Mouse (Mus musculus) layer of hippocampus, adult 8-10 months (tissue): ENCODE results near the gene Rsph3b. TPM values are rescaled to one million over a fixed set of nuclear protein-coding genes. Genes with fewer than 3 reads are reported as not detected.
"Not testable (repeated sequence)": the region's sequence is repeated elsewhere in the genome, so short reads cannot be mapped to it uniquely, and the experiment has no call there.

Experiments
- DNase-seq, 2 experiments: peaks; one replicate each; pipeline ENCODE4 v3.0.0; 2022; ENCODE audit warnings: low spot score in 2 of 2
- total RNA-seq, 4 experiments: library from RNA; stranded (reverse); gene quantifications; 2 replicates each; pipeline ENCODE4 v1.2.4; 2022

The Rsph3b gene
- total RNA-seq: 10 to 100 TPM; 27.9 to 32.6 (median 28.8) TPM

GRCm38 (mm10) chr17:6947984-6948768 is at the start of gene Rsph3b:
Gene Rsph3b (minus strand): TSS chr17:6948682.
- DNase-seq: peak; percentile 75 to 83

GRCm38 (mm10) chr17:6997778-6998490 is 49.5 kb upstream of the Rsph3b start:
- DNase-seq: not testable (repeated sequence)

DNA sequence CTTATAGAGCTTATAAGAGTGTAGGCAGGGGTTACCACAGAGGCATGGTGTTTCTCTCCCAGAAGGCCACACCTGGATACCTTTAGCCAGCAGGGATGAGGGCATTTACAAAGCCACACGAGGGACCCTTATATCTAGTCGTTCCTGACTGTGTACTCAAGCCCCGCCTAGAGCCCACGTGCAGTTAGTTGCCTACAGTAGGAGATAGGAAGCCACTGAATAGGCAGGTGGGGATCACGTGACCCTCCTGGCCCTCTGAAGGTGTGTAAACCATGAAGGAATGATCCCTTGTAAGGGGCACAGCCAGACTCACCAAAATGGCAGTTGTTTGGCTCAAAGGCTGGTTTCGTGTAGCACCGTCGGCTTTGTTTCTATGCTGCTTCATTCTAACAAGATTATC is 48.3 kb upstream of the Rsph3b start:
- DNase-seq: not testable (repeated sequence)

DNA sequence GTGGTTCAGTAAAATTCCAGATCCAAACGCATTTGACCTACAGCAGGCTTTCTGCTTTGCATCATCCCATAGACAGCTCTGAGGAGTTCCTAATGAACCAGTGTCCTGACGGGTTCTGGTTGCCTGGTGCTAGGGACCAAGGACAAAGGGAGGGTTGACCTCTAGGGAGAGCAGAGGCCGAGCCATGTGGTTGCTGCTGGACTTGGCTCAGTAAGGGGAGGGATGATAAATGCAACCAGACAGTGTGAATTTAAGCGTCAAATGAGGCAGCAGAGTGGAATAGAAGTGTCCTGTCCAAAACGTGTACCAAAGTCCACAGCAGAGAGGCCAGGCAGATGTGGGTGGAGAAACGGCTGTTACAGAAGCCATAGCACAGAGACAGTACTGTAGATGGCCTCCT is 47.0 kb upstream of the Rsph3b start:
- DNase-seq: not testable (repeated sequence)

GRCm38 (mm10) chr17:6986118-6986517 is 37.6 kb upstream of the Rsph3b start:
- not testable (repeated sequence) for DNase-seq

DNA sequence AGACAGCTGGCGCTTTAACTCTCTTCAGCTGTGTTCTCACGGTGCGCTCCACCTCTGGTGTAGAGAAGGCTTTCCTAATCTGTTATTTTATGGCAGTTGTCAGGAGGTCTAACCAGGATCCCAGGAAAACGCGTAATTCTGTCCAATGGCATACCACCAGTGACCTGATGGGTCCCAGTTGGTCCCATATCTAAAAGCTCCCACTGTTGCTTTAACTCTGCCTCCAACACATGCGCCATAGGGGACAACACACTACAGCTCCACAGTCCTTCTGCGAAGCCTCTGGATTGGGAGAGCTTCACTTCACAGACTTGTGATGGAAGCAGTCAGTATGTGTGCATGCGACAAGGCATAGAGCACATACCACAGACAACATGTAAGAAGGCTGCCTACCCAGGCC is 31.7 kb upstream of the Rsph3b start:
- not testable (repeated sequence) for DNase-seq

DNA sequence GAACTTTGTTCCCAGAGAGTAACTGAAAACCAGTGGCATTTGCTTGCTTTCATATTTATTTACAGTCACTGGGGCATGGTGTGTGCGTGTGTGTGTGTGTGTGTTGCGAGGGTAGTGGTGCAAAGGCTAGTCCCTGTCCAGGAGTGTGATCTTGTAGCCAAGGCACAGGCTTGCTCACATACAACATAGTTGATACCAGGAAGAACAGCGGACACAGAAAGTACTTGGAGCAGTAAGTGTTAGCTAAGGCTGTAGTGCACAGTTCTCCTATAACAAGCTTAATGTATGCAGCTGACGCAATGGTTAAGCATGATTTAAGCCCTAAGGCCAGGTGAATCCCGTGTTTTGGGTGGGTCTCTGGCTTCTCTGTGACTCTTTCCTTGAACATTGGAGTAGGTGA is 30.9 kb upstream of the Rsph3b start:
- not testable (repeated sequence) for DNase-seq

DNA sequence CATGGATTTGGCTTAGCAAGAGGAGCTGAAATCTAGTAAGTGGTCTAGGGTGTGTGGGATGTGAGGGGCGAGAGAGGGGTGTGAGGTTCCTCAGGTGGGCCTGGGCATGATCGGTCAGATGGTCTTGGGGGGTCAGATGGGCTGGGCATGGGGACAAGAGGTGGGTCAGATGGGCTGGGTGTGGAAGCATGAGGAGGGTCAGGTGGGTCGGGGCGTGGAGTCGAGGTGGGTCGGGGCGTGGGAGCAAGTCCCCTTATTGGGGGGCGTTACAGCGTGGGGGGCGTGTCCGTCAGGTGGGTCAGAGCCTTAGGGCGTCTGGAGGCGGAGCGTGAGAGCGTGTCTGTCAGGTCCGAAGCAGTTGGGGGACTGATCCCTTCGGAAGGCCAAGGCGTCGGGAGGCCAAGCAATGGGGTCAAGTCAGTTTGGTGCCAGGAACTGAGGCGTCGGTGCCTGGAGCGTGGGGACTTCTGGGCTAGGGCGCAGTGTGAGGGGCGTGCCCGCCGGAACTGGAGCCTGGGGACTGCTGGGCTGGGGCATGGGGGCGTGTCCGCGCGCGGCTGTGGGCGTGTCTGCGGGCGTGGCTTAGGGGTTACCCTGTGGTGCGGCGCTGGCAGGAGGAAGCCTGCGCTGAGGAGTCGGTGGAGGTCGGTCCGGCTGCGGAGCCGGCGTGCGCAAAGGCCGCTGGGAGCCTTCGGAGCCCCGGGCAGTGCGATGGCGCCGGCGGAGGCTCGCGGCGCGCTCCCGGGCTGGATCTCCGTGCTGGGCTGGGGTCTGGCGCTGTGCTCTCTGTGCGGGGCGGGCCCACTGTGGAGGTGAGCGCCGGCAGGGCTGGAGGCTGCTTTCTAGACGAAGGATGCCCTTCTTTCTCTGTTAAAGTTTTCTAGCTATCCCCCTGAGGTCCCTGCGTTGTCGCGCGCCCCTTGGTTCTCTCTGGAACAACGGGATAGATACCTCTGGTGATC is 30.1 kb upstream of the Rsph3b start, which contains the start of gene Gm49721:
TSS of gene Gm49721 (plus strand) at position 618 of the 962 bp plus-strand sequence.
- peak; percentile 57 to 67 for DNase-seq

DNA sequence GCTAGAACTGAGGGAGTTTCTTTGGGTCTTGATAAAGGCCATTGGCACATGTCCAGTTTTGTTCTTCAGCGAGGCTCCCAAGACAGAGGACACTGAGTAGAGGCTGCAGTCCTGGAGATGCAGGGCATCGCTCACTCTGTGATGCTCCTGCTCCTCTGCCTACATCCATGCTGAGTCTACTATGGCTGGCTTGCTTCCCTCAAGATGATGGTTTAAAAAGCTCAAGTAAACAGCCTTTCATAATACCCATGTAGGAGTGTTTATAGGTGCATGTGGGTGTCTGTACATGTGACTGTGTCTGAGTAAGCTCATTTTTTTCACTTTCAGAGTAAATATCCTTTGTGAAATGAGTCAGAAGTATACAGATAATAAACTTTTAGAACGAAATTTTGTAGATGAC is 26.5 kb upstream of the Rsph3b start:
- not testable (repeated sequence) for DNase-seq

- DNase-seq: not testable (repeated sequence)
Observed at GRCm38 (mm10) chr17:6972836-6973396, 24.4 kb upstream of the Rsph3b start.

GRCm38 (mm10) chr17:6971238-6971637 is 22.8 kb upstream of the Rsph3b start:
- DNase-seq: not testable (repeated sequence)

DNA sequence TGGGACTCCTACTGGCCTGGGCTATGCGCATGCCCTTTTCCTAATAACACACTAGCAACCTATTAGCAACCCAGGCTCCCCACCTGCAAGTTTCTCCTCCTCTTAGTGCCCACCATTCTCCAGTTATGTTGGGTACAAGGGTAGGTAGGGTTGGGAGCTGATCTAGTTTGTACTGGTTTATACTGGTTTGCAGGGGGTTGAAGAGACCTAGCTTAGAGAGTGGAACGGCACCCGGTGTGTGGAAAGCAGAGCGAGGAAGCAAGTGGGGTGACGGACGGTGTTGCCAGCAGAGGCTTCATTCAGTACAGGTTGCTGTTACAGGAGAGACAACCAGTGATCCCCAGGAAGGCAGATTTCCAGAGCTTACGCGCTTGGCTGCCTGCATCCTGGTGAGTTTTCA is 21.9 kb upstream of the Rsph3b start, which contains the start of gene Rnaset2b:
TSS of gene Rnaset2b (plus strand) at position 301 of the 400 bp plus-strand sequence.
- DNase-seq: not testable (repeated sequence)

GRCm38 (mm10) chr17:6967673-6968072 is 19.2 kb upstream of the Rsph3b start:
- DNase-seq: not testable (repeated sequence)

- DNase-seq: peak in 1 of 2 experiments; percentile 25
Observed at GRCm38 (mm10) chr17:6965364-6965763, 16.9 kb upstream of the Rsph3b start.

- not testable (repeated sequence) for DNase-seq
Observed at GRCm38 (mm10) chr17:6962936-6963335, 14.5 kb upstream of the Rsph3b start.

DNA sequence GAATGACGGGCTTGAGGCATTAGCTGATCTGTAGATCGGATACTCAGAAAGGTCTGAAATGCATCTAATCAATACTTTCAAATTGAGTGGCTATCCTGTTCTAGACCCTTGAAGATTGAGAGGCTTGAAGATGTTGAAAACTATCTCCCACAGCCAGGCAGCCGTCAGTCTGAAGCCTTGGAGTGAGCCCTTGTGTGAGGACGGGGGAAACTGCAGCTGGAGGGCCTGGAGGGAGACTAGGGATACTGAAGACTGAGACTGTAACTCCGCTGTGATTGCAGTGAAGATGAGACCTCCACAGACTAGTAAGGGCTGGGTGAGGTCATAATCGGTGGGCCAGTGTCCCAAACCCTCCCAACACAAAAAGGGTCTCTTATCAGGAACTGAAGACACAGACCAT is 13.9 kb upstream of the Rsph3b start:
- DNase-seq: not testable (repeated sequence)

DNA sequence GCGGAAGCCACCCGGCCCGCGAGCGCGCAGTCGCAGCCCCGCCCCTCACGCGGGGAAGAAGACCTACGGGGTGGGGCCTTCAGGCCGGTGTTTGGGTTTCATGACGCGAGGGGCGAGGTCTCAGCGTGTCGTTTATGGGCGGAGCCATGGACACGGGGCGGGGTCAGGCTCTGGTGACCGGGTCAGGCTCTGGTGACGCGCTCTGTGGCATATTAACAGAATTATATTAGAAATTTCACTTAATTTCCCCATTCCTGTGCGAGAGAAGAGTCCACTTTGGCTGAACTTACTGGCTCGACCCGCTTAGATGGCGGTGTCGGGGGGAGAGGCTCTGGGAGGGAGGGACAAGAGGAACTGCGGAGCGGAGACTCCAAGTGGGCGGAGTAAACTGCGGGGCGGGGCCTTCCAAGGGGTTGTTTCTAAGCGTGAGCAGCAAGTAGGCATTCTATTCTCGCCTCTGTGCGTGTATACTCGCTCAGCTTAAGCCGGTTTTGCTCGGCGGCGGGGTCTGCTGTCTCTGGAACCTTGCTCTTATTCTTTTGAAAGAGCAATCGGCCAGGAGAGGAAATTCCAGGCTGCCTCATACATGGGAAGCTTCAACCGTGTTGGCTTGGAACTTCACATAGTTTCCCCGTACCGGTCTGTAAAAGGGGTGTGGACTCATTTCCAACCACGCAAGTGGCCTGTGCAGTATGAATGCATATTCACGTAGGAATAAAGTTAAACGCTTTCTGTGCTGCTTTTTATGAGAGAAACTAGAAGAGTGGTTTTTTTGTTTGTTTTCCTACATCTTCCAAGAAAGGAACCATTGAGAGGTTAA is 12.9 kb upstream of the Rsph3b start:
- DNase-seq: peak in 1 of 2 experiments; percentile 43

- DNase-seq: peak in 1 of 2 experiments; percentile 35
Observed at GRCm38 (mm10) chr17:6960776-6961175, 12.3 kb upstream of the Rsph3b start, which contains the start of gene Tagap1. Gene Tagap1 (minus strand): TSS chr17:6961156.

DNA sequence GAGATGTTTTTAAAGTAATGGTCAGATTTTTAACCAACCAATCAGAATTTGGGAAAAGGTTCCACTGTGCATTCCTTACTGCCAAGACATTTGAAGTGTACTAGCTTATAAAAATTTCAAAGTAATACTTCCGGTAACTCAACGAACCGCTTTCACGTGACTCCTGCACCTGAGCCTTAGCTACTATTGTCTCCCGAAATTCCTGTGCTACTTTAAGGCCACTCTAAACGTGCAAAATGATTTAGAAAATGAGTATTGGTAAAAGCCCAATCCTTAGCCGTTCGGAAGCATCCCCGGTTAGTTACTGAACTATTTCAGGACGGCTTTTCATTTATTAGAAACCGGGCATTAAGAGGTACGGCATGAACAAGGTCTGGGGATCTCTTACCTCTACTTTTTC is 11.9 kb upstream of the Rsph3b start:
- DNase-seq: not testable (repeated sequence)
